Mouse (Mus musculus) B cell, adult 62 days (primary cell): ENCODE results near the gene Gm2004. TPM values are rescaled to one million over a fixed set of nuclear protein-coding genes. Genes with fewer than 3 reads are reported as not detected.

ENCODE experiments used
- total RNA-seq: library from RNA; stranded (reverse); gene quantifications from 4 replicates; pipeline ENCODE4 v1.2.4, GENCODE M21; 2023

The Gm2004 gene
- total RNA-seq: 0.46 to 3.3 TPM (median 0.57 TPM) in 3 of 4 replicates, not detected in the other

GRCm38 (mm10) chr2:176149725-176150124 is at the start of gene Gm2004:
TSS of gene Gm2004 (minus strand) at chr2:176149825.

Other genes starting within 250 kb of the Gm2004 start
- gene Zfp966, start 218.7 kb downstream of the Gm2004 start, total RNA-seq: 1.3 to 3.1 TPM (median 2.2 TPM) in 4 replicates
- 1.6 to 5.7 TPM (median 3.7 TPM) in 4 replicates for gene Gm2026, start 184.5 kb downstream of the Gm2004 start, total RNA-seq
- 0.18 to 0.64 TPM (median 0.39 TPM) in 4 replicates for gene 2210418O10Rik, start 76.7 kb upstream of the Gm2004 start, total RNA-seq
- not detected in 4 replicates for gene Gm11009, start 169.7 kb upstream of the Gm2004 start, total RNA-seq